Mouse (Mus musculus): ENCODE measurements around the gene Dnajc5.

Dnajc5 gene

DNA sequence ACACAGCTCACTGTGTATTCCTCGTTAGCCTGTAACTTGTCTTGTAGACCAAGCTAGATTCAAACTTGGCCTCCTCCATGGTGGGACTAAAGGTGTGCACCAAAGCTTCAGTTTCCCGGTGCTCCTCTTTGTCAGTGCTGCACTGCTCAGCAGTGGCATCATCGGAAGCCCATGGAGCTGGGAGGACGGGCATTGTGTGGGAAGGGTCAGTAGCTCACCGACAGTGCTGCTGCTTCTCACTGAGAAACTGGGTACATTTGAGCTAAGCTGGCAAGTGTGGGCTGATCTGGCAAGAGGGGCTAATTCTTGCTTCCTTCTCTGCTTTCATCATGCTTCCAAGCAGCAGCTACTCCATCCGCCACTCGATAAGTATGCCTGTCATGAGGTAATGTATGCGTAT lies 9.1 kb upstream of the Dnajc5 start:
- DNase-seq (ENCODE audit: low spot score in 2 of 2) = no peak

DNA sequence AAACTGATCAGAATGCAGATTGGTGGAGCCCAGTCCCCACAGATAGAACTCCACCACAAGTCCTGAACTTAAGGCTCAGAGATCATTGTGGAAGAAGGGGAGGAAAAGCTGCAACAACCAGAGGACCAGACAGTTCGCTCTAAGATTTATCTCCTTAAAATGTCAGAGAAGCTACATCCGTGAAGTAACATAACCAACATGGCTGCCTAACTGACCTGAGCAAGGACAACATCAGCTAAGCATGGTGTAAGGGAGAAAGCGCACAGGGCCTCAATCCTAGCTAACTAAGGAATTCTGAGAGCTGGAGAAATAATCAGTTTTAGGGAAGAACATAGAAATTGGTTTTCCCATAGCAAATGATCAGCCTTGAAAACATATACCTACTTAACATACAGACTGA lies 1.1 kb upstream of the Dnajc5 start:
- DNase-seq (ENCODE audit: low spot score in 2 of 2) = no peak

DNA sequence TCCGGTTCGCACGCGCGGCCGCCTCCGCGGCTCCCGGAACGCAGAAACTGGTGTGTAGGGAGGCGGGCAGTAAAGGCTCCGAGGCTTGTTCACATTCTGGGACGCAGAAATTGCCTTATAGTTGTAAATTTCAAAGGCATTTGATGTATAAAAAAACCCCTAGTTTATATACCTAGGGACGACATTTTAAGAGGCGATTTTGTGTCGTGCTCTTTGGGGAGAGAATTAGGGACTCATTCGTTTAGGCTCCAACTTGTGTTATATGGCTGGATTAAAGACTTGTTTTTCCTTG lies 597 bp downstream of the Dnajc5 start:
- DNase-seq (ENCODE audit: low spot score in 2 of 2) = no peak

DNA sequence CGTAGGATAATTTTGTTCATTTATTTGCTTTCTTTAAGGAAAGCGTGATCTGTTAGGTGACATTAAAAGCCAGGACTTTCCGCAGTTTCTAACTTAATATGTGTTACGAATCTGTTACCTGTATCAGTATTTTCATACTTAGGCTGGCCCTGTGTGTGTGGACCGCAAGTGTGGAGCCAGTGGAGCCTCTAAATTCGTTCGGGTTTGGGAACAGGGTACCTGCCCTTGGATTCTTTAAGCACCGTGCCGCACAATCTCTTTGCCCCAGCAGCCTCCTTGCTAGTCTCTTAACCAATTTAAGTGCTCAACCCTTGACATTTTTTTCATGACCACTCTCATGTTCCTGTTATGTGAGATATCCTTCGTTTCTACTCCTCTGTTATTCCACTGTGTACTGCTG lies 1.2 kb downstream of the Dnajc5 start:
- peak; percentile 26 to 41 for DNase-seq (ENCODE audit: low spot score in 2 of 2)

DNA sequence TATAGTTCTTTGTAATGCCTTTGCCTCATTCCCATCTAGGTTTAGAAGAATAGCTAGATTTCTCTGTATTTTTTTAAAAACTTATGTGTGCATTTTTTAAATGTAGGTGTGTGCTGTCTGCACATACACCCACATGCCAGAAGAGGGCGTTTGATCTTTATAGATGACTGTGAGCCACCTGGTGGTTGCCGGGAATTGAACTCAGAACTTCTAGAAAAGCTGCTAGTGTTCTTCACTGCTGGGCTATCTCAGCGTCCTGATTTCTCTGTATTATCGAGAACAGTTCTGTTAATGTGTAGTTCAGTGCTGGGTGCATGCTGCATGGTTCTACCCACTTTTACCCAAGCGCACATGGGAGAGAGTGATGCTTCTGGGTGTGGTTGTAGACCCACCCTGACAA lies 2.5 kb downstream of the Dnajc5 start:
- DNase-seq (ENCODE audit: low spot score in 2 of 2) = peak; percentile 29 to 71

DNA sequence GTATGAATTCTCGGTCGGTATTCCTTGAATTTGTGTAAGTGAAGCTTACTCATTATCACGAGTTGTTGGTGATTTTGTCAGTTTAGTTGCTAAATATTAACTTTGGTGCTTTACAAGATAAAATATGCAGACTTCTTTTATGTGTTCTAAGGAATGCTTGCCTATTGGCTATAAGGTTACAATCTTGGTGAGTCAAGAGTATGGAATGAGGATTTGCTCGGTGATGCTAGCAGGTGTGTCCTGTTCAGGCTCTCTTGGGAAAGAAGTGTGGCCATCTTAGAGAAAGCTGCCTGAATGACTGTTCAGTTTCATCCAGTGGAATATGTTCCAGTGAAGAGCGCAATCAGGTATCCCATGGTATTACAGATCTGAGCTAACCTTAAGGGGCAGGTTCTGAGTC lies 5.2 kb downstream of the Dnajc5 start:
- no peak for DNase-seq (ENCODE audit: low spot score in 2 of 2)

DNA sequence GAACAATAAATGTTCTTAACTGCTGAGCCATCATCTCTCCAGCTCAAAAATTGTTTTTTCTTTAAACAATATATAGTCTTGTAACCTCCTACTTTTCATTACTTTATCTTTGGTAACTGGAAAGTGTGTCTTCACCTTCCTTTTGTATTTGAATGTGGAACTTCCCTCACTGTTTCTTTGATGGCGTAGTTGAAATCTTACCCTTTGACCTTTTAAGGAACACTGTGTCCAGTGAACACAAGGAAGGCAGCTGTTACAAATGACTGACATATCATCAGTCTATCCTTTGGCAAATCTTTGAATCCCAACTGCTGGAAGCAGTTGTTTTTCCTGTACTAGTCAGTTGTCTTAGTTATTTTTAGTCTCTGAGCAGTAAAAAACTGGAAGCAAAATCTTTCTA lies 8.8 kb downstream of the Dnajc5 start:
- no peak for DNase-seq (ENCODE audit: low spot score in 2 of 2)

DNA sequence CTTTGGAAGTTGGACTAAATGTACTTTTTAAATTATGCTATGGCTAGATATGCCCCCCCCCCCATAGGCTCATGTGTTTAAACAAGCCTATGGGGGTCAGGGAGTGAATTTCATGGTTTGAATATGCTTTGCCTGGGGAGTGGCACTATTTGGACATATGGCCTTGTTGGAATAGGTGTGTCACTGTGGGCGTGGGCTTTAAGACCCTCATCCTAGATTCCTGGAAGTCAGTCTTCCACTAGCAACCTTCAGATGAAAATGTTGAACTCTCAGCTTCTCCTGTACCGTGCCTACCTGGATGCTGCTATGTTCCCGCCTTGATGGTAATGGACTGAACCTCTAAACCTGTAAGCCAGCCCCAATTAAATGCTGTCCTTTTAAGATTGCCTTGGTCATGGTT lies 12.3 kb downstream of the Dnajc5 start:
- no peak for DNase-seq (ENCODE audit: low spot score in 2 of 2)

DNA sequence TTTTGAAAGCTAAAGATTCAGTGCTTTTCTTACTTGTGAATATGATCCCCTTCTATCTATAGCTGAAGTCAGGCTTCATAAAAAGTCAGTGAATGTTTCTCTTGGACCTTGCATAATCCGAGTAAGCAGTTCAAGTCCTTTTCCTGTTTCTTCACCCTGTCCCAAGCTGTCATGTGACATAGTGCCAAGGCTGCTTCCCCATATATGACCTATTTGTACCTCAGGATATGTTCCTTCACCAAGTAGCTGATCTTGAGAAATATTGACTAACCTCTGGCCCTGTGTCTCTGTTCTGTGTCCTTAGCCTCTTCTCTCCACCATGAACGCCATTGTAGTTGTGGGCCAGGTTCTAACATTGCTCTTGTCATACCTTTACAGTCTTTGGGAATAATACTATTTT lies 16.1 kb downstream of the Dnajc5 start:
- no peak for DNase-seq (ENCODE audit: low spot score in 2 of 2)

DNA sequence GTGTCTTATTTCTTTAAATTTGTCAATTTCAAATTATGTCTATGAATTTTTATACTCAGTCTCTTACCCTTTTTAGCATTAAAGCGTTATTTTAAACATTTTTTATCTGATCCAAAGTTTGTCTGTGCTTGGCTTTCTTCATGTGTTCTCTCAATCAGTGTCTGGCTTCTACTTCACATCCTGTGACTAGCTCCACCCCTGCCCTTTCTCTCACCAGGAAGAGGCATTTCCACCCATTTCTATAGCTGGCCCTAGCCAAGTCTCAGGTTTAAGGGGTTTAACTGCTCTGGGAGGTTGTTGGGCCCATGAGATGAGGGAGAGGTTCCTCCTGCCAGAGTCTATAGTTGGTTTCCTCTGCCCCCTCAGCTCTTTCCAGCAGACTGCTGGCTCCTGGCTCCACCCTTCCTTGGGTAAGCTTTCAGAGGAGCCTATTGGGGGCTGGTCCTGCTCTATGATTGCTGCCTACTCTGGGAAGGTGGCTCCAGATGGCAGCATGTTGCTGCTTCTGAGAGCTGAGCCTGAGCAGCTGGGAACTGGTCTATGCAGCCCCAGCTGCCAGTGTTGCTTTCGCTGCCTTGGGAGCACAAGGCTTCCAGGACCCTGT lies 17.3 kb downstream of the Dnajc5 start:
- DNase-seq (ENCODE audit: low spot score in 2 of 2) = no peak

DNA sequence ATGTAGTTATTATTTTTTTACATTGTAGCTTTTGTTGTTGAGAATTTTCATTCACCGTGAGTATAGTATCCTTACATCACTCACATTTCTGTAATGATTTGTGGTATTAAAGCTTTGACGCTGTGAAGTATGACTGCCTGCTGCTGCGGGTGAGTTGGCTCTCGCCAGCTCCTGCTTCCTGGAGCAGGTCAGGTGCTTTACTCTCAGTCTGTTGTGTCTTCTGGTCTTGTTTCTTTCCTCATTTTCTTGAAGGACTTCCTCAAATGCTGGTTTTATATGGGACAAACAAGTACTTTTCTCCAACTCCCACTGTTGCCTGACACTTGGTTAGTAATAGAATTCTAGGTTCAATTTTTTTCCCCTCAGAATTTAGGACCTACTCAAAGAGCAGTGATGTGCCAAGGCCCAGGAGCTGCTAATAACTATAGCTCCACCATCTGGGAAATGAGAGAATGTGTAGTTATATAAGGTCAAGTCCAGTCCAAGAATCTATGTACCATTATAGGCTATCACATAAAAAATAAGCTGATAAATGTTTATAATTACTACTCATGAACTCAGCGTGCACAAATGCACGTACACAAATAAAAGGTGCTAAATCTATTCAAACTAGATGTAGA lies 21.6 kb downstream of the Dnajc5 start:
- no peak for DNase-seq (ENCODE audit: low spot score in 2 of 2)

DNA sequence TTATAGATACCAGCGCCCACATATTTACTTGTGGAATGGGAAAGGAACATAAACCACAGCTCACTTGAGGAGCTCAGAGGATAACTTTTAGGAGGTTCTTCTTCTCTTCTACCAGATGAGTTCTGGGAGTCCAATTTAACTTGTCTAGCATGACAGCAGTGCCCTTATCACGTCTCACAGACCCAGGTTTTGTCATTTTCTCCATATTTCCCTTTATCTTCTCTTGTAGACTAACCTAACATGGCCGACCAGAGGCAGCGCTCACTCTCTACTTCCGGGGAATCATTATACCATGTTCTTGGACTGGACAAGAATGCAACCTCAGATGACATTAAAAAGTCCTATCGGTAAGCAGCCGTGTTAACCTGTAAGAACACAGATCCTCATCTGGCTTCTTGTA lies 25.9 kb downstream of the Dnajc5 start:
- DNase-seq (ENCODE audit: low spot score in 2 of 2) = no peak

DNA sequence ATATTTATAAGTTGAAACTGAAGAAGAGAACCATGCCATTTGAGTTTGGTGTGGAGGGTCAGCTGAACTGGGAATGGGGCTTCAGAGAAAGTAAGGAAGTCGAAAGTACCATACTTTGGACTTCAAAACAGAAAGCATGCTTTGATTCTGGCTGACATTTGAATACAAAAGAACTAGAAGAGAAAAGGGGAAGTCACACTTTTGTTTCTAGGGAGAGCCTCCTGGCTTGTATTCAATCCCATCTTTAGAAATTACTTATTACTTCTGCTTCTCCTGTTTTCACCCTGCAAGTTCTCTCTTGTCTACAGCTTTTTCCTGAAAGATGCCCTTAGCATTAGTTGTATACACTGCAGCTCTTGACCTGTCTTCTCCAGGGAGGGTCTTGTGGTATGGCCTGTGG lies 27.9 kb downstream of the Dnajc5 start:
- DNase-seq (ENCODE audit: low spot score in 2 of 2) = no peak

DNA sequence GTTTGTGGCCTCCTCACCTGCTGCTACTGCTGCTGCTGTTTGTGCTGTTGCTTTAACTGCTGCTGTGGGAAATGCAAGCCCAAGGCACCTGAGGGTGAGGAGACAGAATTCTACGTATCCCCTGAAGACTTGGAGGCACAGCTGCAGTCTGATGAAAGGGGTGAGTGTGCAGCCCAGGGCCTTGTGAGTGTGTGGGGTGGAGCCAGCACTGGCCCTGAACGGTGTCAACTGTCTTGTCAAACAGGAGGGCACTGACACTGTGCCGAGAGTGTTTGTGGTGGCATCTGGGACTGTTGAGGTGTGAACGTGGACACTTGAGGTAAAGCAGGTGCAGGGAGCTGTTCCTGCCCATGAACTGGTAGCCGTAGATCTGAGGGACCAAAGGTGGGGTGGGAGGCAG lies 28.4 kb downstream of the Dnajc5 start:
- DNase-seq (ENCODE audit: low spot score in 2 of 2) = no peak

DNA sequence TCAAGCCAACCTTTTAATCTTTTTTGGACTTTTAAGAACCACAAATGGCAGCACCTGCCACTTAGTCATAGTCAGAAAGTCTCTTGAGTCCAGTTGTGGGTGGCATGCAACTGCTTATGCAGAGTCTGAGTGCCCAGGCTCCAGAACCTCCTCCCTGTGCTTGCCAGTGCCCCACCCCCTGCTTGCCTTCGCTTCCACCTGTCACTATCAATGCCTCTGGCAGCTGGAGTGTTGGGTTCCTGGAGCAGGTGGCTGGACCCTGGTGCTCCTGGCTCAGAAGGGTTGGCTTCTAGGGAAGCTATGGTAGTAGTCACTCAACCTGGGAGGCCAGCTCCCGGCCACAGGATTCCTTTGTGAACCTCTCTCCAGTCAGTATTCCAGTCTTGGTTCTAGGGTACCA lies 29.9 kb downstream of the Dnajc5 start:
- DNase-seq (ENCODE audit: low spot score in 2 of 2) = no peak

DNA sequence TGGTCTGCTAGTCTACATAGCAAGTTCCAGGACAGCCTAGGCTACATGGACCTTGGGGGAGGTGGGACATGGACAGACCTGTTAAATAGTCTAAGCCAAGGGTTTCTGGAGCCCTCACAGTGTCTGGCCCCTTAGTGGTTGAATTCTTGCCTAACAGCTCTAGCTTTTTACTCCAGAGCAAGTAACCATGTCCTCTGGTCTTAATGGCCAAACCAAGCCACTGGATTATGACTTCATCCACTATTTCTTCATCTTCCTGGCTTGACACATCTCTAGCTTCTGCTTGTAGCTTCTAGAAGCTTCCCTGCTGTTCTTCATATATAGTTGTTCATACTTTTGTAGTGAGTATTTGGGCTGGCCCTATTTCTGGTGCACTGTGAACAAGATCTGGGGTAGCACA lies 33.5 kb downstream of the Dnajc5 start:
- DNase-seq (ENCODE audit: low spot score in 2 of 2) = no peak

DNA sequence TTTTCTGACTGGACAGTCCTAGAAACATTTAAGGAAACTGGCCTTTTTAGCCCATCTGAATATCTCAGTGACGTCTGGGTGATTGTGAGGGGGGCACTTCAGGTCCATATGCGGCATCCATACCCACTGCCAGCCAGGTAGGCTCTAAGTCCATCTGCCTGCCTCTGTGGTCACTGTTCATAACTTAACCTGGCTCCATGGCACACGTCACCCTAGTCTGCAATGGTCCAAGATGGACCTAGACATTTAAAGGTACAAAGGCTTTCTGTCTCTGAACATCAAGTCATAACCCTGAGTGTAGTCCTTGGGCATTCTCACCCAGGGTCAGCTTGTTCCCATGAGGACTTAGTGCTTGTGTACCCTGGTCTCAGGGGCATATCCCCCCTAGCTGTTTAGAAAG lies 47.1 kb downstream of the Dnajc5 start:
- DNase-seq (ENCODE audit: low spot score in 2 of 2) = peak in 1 of 2 experiments; percentile 4

DNA sequence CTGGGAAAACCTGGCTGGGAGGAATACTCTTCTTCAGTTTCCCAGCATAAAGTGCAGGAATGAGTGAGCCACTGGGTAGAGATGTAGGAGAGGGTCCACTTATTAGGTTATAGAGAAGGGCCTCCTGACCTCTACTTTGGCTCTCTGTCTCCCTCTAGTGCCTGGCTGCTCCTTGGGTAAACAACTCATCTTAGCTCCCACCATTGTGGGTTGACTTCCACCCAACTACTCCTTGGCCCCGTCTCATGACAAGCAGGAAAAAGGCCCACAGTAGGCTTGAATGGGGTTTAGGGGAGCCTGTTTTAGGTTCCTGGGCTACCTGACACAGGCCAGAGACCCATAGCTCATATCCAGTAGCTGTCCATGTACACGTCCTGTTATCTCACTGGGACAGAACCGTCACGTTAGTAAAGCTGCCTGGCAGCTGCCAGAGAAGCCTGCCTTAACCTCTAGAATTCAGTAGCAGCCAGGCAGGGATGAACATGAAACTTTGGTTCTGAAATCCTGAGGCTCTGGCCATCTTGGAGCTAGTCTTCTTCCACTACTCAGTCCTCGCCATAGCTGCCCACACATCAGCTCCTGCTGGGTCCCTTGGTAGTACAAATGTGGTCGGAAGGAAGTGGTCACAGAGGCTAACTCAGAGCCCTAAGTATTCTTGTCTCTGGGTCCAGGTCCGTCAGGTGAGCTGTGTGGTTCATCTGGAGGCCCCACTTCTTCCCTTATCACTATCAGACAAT lies 48.2 kb downstream of the Dnajc5 start:
- DNase-seq (ENCODE audit: low spot score in 2 of 2) = peak; percentile 64 to 85

DNA sequence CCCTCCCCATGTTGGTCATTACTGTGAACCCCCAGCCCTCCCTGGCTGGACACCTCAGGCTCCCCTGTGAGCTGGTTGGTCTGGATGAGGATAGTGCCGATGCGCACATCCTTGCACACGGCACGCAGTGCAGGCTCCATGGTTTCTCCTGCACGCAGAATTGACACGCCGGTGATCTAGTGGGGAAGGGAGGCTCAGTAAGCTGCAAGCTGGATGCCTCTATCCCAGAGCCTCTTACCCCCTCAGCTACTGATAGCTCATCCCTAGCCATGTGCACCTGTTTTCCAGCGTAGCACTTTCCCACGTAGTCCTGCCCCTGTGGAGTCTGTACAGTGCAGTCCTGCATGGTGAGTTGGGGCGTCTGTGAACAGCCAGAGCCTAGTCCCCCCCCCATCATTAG lies 49.6 kb downstream of the Dnajc5 start:
- DNase-seq (ENCODE audit: low spot score in 2 of 2) = no peak

DNA sequence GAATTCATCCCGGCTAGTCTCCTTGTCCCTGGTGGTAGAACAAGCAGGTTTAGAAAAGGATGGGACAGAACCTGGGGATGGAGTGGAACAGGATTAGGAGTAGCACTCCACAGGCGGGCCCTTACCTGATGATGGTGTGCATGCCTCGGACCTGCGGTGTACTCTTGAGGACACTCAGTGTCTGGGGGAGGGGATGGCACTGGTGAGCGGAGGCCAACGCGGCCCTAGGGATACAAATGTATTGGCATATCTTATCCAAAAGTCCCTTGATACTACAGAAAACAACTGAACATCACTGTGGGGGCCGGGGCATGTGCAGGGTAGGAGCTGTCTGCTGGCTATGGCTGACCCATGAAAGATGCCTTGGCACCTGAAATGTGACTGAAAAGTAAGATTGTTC lies 50.1 kb downstream of the Dnajc5 start:
- peak in 1 of 2 experiments; percentile 12 for DNase-seq (ENCODE audit: low spot score in 2 of 2)

DNA sequence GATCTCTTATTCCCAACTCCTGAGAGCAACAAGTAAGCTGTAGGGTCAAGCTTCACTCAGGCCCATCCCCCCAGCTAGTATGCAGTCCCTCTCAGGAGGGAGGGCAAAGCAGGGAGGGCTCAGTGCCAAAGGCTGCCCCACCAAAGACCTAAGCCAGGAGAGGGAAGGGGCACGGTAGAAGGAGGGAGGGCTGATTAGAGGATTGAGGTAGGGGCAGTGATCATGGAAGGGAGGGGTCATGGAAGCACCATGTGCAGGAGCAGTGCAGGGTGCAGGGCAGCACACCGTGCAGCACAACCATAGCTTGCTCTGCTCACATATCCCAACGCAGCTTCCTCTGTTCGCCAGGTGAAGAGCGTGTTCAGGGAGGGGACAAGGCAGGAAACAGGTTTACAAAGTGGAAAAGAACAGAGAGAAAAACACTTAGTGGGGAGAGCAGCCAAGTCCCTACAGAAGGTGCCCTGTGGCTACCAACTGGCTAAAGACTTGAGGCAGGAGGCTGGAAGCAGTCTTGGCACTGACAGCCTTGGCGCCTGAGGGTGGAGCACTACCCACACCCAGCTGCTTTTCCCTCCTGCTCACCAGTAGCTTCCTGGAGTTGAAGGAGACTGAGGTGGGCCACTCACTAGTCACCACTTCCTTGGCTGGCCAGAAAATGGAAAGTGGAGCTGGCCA lies 50.8 kb downstream of the Dnajc5 start:
- peak in 1 of 2 experiments; percentile 14 for DNase-seq (ENCODE audit: low spot score in 2 of 2)

DNA sequence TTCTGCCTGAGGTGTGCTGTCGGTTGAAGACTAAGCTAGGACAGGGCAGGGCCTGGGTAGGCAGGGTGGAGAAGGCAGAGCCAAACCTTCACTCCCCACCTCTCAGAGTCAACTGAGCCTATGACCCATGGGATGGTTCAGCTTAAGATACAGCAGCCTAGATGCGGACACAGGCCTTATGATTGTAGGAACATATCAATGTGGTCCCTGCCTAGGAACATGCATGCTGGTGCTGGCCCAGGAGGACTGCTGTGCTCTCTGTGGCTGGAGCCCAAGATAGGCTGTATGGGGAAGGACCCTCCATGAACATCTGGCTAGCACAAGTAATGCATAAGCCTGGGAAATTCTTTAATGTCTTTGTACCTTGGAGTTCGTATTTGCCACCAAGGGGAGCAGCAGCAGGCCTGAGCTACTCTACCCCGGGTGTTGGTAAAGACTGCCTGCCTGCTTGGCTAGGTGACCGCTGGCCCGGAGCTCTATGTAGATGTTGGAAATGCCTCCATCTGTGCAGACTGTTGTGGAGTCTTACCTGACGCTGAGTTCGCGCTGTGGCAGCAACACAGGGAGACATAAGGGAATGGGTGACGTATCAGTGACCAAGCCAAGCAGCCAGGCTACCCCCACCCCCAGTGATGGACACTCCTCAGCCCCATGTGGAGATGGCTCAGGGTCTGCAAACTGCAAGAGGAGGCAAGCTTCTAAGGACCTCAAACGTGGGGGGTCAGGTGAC lies 51.8 kb downstream of the Dnajc5 start:
- DNase-seq (ENCODE audit: low spot score in 2 of 2) = peak in 1 of 2 experiments; percentile 12
